Mouse (Mus musculus): Measurements from ENCODE around the gene Tekt3. TPM values are rescaled to one million over a fixed set of nuclear protein-coding genes. Genes with fewer than 3 reads are reported as not detected.

Gene Tekt3
- polyA plus RNA-seq, 1 experiment from 2014 or later, result not detected

- Histone ChIP-seq H3K27me3 (ENCODE audit: control insufficient read depth, insufficient read depth, low read length) (no peaks in the 10 kb centered on the region), H3K27ac (ENCODE audit: low read length) (no peak overlapping the region), H3K9me3 (replicated peaks; ENCODE audit: control insufficient read depth, low read length) (no peaks in the 10 kb centered on the region), H3K9ac (ENCODE audit: low read length) (no peak overlapping the region), H3K4me1 (ENCODE audit: control insufficient read depth, insufficient read depth, low read length) (peaks cover 28% of the 10 kb centered on the region), H3K4me2 (ENCODE audit: low read depth, low read length) (no peak overlapping the region), H3K4me3 (ENCODE audit: low read length) (no peak overlapping the region), H3K36me3 (ENCODE audit: control insufficient read depth, insufficient read depth) (peaks cover 12% of the 10 kb centered on the region)
- WGBS, result 80% methylated on average over 5 of the region's 5 CpGs
- no peak for ATAC-seq (replicated peaks; ENCODE audit: extremely low read depth, insufficient read depth, low FRiP score)
Observed at GRCm38 (mm10) chr11:63142311-63142710, 80.9 kb downstream of the Tekt3 start.

GRCm38 (mm10) chr11:63142816-63143215 lies 81.4 kb downstream of the Tekt3 start:
- WGBS, result 77% methylated on average over 4 of the region's 4 CpGs
- ATAC-seq (replicated peaks; ENCODE audit: extremely low read depth, insufficient read depth, low FRiP score), result no peak

GRCm38 (mm10) chr11:63143486-63143885 lies 82.0 kb downstream of the Tekt3 start:
- Histone ChIP-seq H3K27ac (ENCODE audit: low read length) (peak overlapping the region; percentile 44), H3K36me3 (ENCODE audit: control insufficient read depth, insufficient read depth) (peaks cover 12% of the 10 kb centered on the region)
- ATAC-seq (replicated peaks; ENCODE audit: extremely low read depth, insufficient read depth, low FRiP score), result peak; percentile 75

More at GRCm38 (mm10) chr11:63142816-63143215, 81.4 kb downstream of the Tekt3 start:
- H3K27ac ChIP-seq (ENCODE audit: low read length), result no peak overlapping the region
- peaks cover 28% of the 10 kb centered on the region for H3K4me1 ChIP-seq (ENCODE audit: control insufficient read depth, insufficient read depth, low read length)
- H3K36me3 ChIP-seq (ENCODE audit: control insufficient read depth, insufficient read depth), result peaks cover 12% of the 10 kb centered on the region
- H3K9ac ChIP-seq (ENCODE audit: low read length), result no peak overlapping the region
- H3K27me3 ChIP-seq (ENCODE audit: control insufficient read depth, insufficient read depth, low read length), result no peaks in the 10 kb centered on the region
- H3K4me2 ChIP-seq (ENCODE audit: low read depth, low read length), result no peak overlapping the region
- H3K9me3 ChIP-seq (replicated peaks; ENCODE audit: control insufficient read depth, low read length), result no peaks in the 10 kb centered on the region
- no peak overlapping the region for H3K4me3 ChIP-seq (ENCODE audit: low read length)

More at GRCm38 (mm10) chr11:63143486-63143885, 82.0 kb downstream of the Tekt3 start:
- Histone ChIP-seq H3K4me1 (ENCODE audit: control insufficient read depth, insufficient read depth, low read length) (peaks cover 28% of the 10 kb centered on the region), H3K4me3 (ENCODE audit: low read length) (no peak overlapping the region), H3K4me2 (ENCODE audit: low read depth, low read length) (no peak overlapping the region), H3K9ac (ENCODE audit: low read length) (peak overlapping the region; percentile 41; the same call in 1 of the 2 replicates), H3K27me3 (ENCODE audit: control insufficient read depth, insufficient read depth, low read length) (no peaks in the 10 kb centered on the region), H3K9me3 (replicated peaks; ENCODE audit: control insufficient read depth, low read length) (no peaks in the 10 kb centered on the region)
- 47% methylated on average over 8 of the region's 8 CpGs for WGBS

Other genes starting within 250 kb of the Tekt3 start
- 5.8 and 6.9 TPM in 2 replicates for gene Trim16, start 241.4 kb upstream of the Tekt3 start, polyA plus RNA-seq (2015; fragmentation: Nextera tagmentation; extraction: Ambion mirVana)
- gene Fbxw10, start 214.6 kb upstream of the Tekt3 start, polyA plus RNA-seq (2015; fragmentation: Nextera tagmentation; extraction: Ambion mirVana), result 0.25 and 0.45 TPM in 2 replicates
- 45.6 and 54.9 TPM in 2 replicates for gene Tvp23b, start 182.2 kb upstream of the Tekt3 start, polyA plus RNA-seq (2015; fragmentation: Nextera tagmentation; extraction: Ambion mirVana)
- 0.41 TPM in 1 of 2 replicates, not detected in the other for gene Cdrt4, start 110.5 kb upstream of the Tekt3 start, polyA plus RNA-seq (2015; fragmentation: Nextera tagmentation; extraction: Ambion mirVana)
- gene Pmp22, start 67.3 kb downstream of the Tekt3 start, polyA plus RNA-seq (2015; fragmentation: Nextera tagmentation; extraction: Ambion mirVana), result 119 and 126 TPM in 2 replicates